Mouse (Mus musculus) limb, embryonic 14.5 days (tissue): ENCODE measurements around the gene Rgs13. TPM values are rescaled to one million over a fixed set of nuclear protein-coding genes. Genes with fewer than 3 reads are reported as not detected.
"Not testable (repeated sequence)": the region's sequence is repeated elsewhere in the genome, so short reads cannot be mapped to it uniquely, and the experiment has no call there.

ENCODE experiments used
- ATAC-seq: fragments of 200-750 bp; cut with Nextera tagmentation; 2 replicates; pipeline ENCODE4 v1.8.0; 2017; ENCODE audit warnings: low read depth, moderate number of reproducible peaks, moderate TSS enrichment; ENCODE audit not compliant: low FRiP score
- DNase-seq: peaks from one replicate; pipeline ENCODE4 v3.0.0-alpha.2; 2015; ENCODE audit warnings: low spot score
- H3K27ac ChIP-seq: fragments of 300-500 bp; sonication (generic); replicated peaks from 2 replicates; pipeline ENCODE4 v1.5.1; 2014; ENCODE audit warnings: low read depth, mild to moderate bottlenecking, low read length, moderate library complexity, mixed read lengths
- H3K27me3 ChIP-seq: fragments of 300-500 bp; sonication (generic); 2 replicates; pipeline ENCODE4 v1.6.1; 2014; ENCODE audit warnings: low read length, mixed read lengths; ENCODE audit not compliant: control insufficient read depth, insufficient read depth
- H3K36me3 ChIP-seq: fragments of 300-500 bp; sonication (generic); 2 replicates; pipeline ENCODE4 v1.6.1; 2014; ENCODE audit warnings: mild to moderate bottlenecking, low read length, moderate library complexity, mixed read lengths; ENCODE audit not compliant: control insufficient read depth, insufficient read depth
- H3K4me1 ChIP-seq: fragments of 300-500 bp; sonication (generic); 2 replicates; pipeline ENCODE4 v1.6.1; 2014; ENCODE audit warnings: antibody characterized with exemption, low read length, mixed read lengths; ENCODE audit not compliant: control insufficient read depth, insufficient read depth
- H3K4me2 ChIP-seq: fragments of 300-500 bp; sonication (generic); replicated peaks from 2 replicates; pipeline ENCODE4 v1.6.1; 2014; ENCODE audit warnings: low read depth, mild to moderate bottlenecking, low read length, moderate library complexity; ENCODE audit not compliant: severe bottlenecking
- H3K4me3 ChIP-seq: fragments of 300-500 bp; sonication (generic); replicated peaks from 2 replicates; pipeline ENCODE4 v1.5.1; 2014; ENCODE audit warnings: low read length
- H3K9ac ChIP-seq: fragments of 300-500 bp; sonication (generic); 2 replicates; pipeline ENCODE4 v1.6.1; 2014; ENCODE audit warnings: mild to moderate bottlenecking, low read depth, low read length, moderate library complexity; ENCODE audit not compliant: severe bottlenecking
- H3K9me3 ChIP-seq: fragments of 300-500 bp; sonication (generic); 2 replicates; pipeline ENCODE4 v1.6.1; 2016; ENCODE audit warnings: low read length; ENCODE audit not compliant: control insufficient read depth
- POLR2A ChIP-seq: fragments of 200-500 bp; IDR thresholded peaks from 2 replicates; pipeline ENCODE4 v1.8.0; 2012; ENCODE audit warnings: inconsistent platforms, mild to moderate bottlenecking, moderate library complexity, borderline replicate concordance; ENCODE audit not compliant: insufficient read depth, insufficient read length; ENCODE audit errors: extremely low read depth
- WGBS: fragments of 180-500 bp; shearing (Covaris S2); extraction: QIAGEN DNeasy Blood & Tissue Kit; methylation state at CpG from one replicate; pipeline ENCODE4 v1.1.7; 2014; 5-methylcytosine and 5-hydroxymethylcytosine counted together
- polyA plus RNA-seq, 2 experiments: library from polyadenylated mRNA; depleted of rRNA in 1 of 2; stranded (reverse) in 1 of 2; unstranded in 1 of 2; fragments of >200 nt; fragmentation: Nextera tagmentation in 1 of 2; extraction: Ambion mirVana in 1 of 2; gene quantifications; 2 replicates each; pipeline versions ENCODE4 v1.2.1 to v1.2.3; 2012 to 2014

Gene Rgs13
- polyA plus RNA-seq, 2 experiments, result 0.23 to 0.67 TPM

- Histone ChIP-seq H3K27ac (0 out of 2 replicates have a peak overlapping the region, but pooled peaks have one; percentile 14), H3K9me3 (no peaks in the 10 kb centered on the region), H3K27me3 (no peaks in the 10 kb centered on the region), H3K4me1 (no peaks in the 10 kb centered on the region), H3K9ac (no peak overlapping the region), H3K4me2 (no peak overlapping the region), H3K4me3 (no peak overlapping the region), H3K36me3 (no peaks in the 10 kb centered on the region)
- DNase-seq, result no peak
- 45% methylated on average over 1 of the region's 1 CpGs for WGBS
- TF ChIP-seq POLR2A, result no peak
- peak; percentile 66 for ATAC-seq
These were observed 24.6 kb downstream of the Rgs13 start for GRCm38 (mm10) chr1:144152526-144152925.

- TF ChIP-seq POLR2A, result no peak
- Histone ChIP-seq H3K4me3 (no peak overlapping the region), H3K36me3 (no peaks in the 10 kb centered on the region), H3K27me3 (no peaks in the 10 kb centered on the region), H3K9me3 (no peaks in the 10 kb centered on the region), H3K4me1 (no peaks in the 10 kb centered on the region), H3K4me2 (no peak overlapping the region), H3K9ac (no peak overlapping the region), H3K27ac (0 out of 2 replicates have a peak overlapping the region, but pooled peaks have one; percentile 14)
- DNase-seq (no peak), ATAC-seq (0 out of 2 replicates have a peak, but pooled peaks have one; percentile 49)
- WGBS, result 74% methylated on average over 1 of the region's 1 CpGs
These were observed 25.0 kb downstream of the Rgs13 start for GRCm38 (mm10) chr1:144152184-144152525.

GRCm38 (mm10) chr1:144151401-144152183 lies 25.6 kb downstream of the Rgs13 start:
- H3K9ac ChIP-seq, result no peak overlapping the region
- ATAC-seq (peak; percentile 88), DNase-seq (peak; percentile 59)
- WGBS, result 62% methylated on average over 5 of the region's 5 CpGs
- H3K27me3 ChIP-seq, result no peaks in the 10 kb centered on the region
- H3K4me2 ChIP-seq, result no peak overlapping the region
- no peak for TF ChIP-seq POLR2A
- no peaks in the 10 kb centered on the region for H3K4me1 ChIP-seq
- H3K36me3 ChIP-seq, result no peaks in the 10 kb centered on the region
- no peak overlapping the region for H3K4me3 ChIP-seq
- H3K9me3 ChIP-seq, result no peaks in the 10 kb centered on the region
- H3K27ac ChIP-seq, result no peak overlapping the region

- no peak for ATAC-seq
- no peak for DNase-seq
- Histone ChIP-seq H3K27me3 (no peaks in the 10 kb centered on the region), H3K4me1 (no peaks in the 10 kb centered on the region), H3K9me3 (no peaks in the 10 kb centered on the region), H3K36me3 (no peaks in the 10 kb centered on the region), H3K9ac (no peak overlapping the region), H3K4me3 (no peak overlapping the region), H3K4me2 (no peak overlapping the region), H3K27ac (no peak overlapping the region)
- 69% methylated on average over 3 of the region's 3 CpGs for WGBS
- TF ChIP-seq POLR2A, result no peak
These were observed 27.2 kb downstream of the Rgs13 start for GRCm38 (mm10) chr1:144149997-144150396.

GRCm38 (mm10) chr1:144141398-144141797 lies 35.8 kb downstream of the Rgs13 start:
- not testable (repeated sequence) for H3K4me3 ChIP-seq, H3K36me3 ChIP-seq, H3K4me1 ChIP-seq, H3K9ac ChIP-seq, H3K27ac ChIP-seq, ATAC-seq, H3K27me3 ChIP-seq, DNase-seq, H3K9me3 ChIP-seq, H3K4me2 ChIP-seq
- 85% methylated on average over 2 of the region's 2 CpGs for WGBS
